Mouse (Mus musculus) heart, postnatal 0 days (tissue): ENCODE results near the gene Ptprn2.

Experiments
- CTCF ChIP-seq: IDR thresholded peaks from 2 replicates; pipeline ENCODE4 v1.5.1; 2016; ENCODE audit warnings: antibody characterized with exemption, control low read depth, low read depth
- EP300 ChIP-seq: IDR thresholded peaks from 2 replicates; pipeline ENCODE4 v1.6.1; 2016; ENCODE audit warnings: antibody characterized with exemption, low read depth

DNA sequence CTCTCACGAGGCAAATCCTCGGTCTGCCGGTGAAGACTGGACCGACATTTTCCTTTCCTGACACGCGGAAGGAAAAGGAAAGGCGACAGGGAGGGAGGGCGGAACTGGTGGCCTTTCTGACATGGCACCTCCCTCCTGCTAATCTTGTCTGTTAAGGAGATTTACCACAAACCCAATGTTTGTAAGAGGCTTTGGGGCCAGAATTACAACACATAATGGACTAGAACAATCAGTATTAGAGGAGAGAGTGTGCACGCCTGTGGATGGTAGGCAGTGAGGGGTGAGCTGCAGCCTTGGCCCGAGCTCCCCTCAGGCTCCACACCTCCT lies 847 bp downstream of the Ptprn2 start:
- TF ChIP-seq CTCF: no peak
- no peak for TF ChIP-seq EP300
